Mouse (Mus musculus): Measurements from ENCODE around the gene P2ry2.

DNA sequence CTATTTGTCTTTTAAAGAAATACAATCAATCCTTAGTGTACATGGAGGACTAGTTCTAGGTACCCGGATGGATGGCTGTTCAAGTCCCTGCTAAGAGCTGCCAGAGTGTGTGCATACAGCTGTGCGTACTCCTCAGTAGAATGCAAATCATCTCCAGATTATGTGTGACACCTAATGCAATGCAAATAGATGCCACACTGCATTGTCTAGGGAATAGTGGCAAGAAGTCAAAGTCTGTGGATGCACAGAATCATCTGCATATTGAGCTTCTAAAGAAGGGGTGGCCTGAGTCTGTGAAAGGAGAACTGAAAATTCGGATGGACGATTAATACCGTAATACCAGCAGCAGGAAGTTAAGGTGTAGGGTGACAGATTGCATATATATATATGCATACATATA is 46.5 kb upstream of the P2ry2 start:
- no peak for TF ChIP-seq CTCF (IDR thresholded peaks at IDR 0.05; ENCODE audit: control insufficient read depth, insufficient read depth, low read length)
- TF ChIP-seq POLR2A (IDR thresholded peaks at IDR 0.05; ENCODE audit: borderline replicate concordance, control insufficient read depth, low read depth, low read length): no peak
